Mouse (Mus musculus) embryonic facial prominence, embryonic 11.5 days (tissue): Measurements from ENCODE around the gene Dhx16. TPM values are rescaled to one million over a fixed set of nuclear protein-coding genes. Genes with fewer than 3 reads are reported as not detected.

Source experiments
- ATAC-seq: fragments of 200-750 bp; cut with Nextera tagmentation; replicated peaks from 2 replicates; pipeline ENCODE4 v1.8.0; 2017; ENCODE audit warnings: low read depth; ENCODE audit not compliant: insufficient number of reproducible peaks, low FRiP score, low TSS enrichment
- DNase-seq: peaks from one replicate; pipeline ENCODE4 v3.0.0-alpha.2; 2015; ENCODE audit warnings: low spot score
- H3K27ac ChIP-seq: fragments of 300-500 bp; sonication (generic); replicated peaks from 2 replicates; pipeline ENCODE4 v1.5.1; 2014; ENCODE audit warnings: mild to moderate bottlenecking, low read depth, low read length, control low read depth
- H3K27me3 ChIP-seq: fragments of 300-500 bp; sonication (generic); 2 replicates; pipeline ENCODE4 v1.6.1; 2014; ENCODE audit warnings: mild to moderate bottlenecking, low read length, moderate library complexity, mixed read lengths; ENCODE audit not compliant: control insufficient read depth, insufficient read depth
- H3K36me3 ChIP-seq: fragments of 300-500 bp; sonication (generic); replicated peaks from 2 replicates; pipeline ENCODE4 v1.6.1; 2014; ENCODE audit warnings: low read depth, mild to moderate bottlenecking, low read length, moderate library complexity, mixed read lengths; ENCODE audit not compliant: control insufficient read depth, insufficient read depth
- H3K4me1 ChIP-seq: fragments of 300-500 bp; sonication (generic); 2 replicates; pipeline ENCODE4 v1.6.1; 2014; ENCODE audit warnings: low read length, mixed read lengths; ENCODE audit not compliant: control insufficient read depth, insufficient read depth
- H3K4me2 ChIP-seq: fragments of 300-500 bp; sonication (generic); 2 replicates; pipeline ENCODE4 v1.6.1; 2014; ENCODE audit warnings: low read depth, mild to moderate bottlenecking, control low read depth, low read length, moderate library complexity
- H3K4me3 ChIP-seq: fragments of 300-500 bp; sonication (generic); 2 replicates; pipeline ENCODE4 v1.5.1; 2014; ENCODE audit warnings: low read depth, low read length, control low read depth
- H3K9ac ChIP-seq: fragments of 300-500 bp; sonication (generic); replicated peaks from 2 replicates; pipeline ENCODE4 v1.6.1; 2014; ENCODE audit warnings: mild to moderate bottlenecking, control low read depth, low read length
- H3K9me3 ChIP-seq: fragments of 300-500 bp; sonication (generic); replicated peaks from 2 replicates; pipeline ENCODE4 v1.6.1; 2016; ENCODE audit warnings: mild to moderate bottlenecking, low read length, inconsistent platforms, mixed read lengths; ENCODE audit not compliant: control insufficient read depth
- WGBS: fragments of 180-500 bp; shearing (Covaris S2); extraction: QIAGEN DNeasy Blood & Tissue Kit; methylation state at CpG from one replicate; pipeline ENCODE4 v1.1.7; 2014; 5-methylcytosine and 5-hydroxymethylcytosine counted together
- polyA plus RNA-seq: library from polyadenylated mRNA; unstranded; fragments of >200 nt; fragmentation: Nextera tagmentation; extraction: Ambion mirVana; gene quantifications from 2 replicates; pipeline ENCODE4 v1.2.1, GENCODE M21; 2014

Dhx16 gene
- polyA plus RNA-seq, 1 experiment from 2014 or later, result 38.6 TPM

- Histone ChIP-seq H3K9ac (peak overlapping the region; percentile 86), H3K27me3 (no peaks in the 10 kb centered on the region), H3K4me3 (peak overlapping the region; percentile 73), H3K4me2 (peak overlapping the region; percentile 93), H3K27ac (peak overlapping the region; percentile 56; the same call in 1 of the 2 replicates), H3K36me3 (peaks cover 7% of the 10 kb centered on the region), H3K9me3 (no peaks in the 10 kb centered on the region; the same call in 1 of the 2 replicates), H3K4me1 (peaks cover 8% of the 10 kb centered on the region; the same call in 1 of the 2 replicates)
- WGBS, result 4% methylated on average over 7 of the region's 7 CpGs
- ATAC-seq (no peak), DNase-seq (no peak)
Measured at GRCm38 (mm10) chr17:35868961-35869345, 10.7 kb upstream of the Dhx16 start.

GRCm38 (mm10) chr17:35869346-35870067 lies 10.1 kb upstream of the Dhx16 start:
- peaks cover 8% of the 10 kb centered on the region; the same call in 1 of the 2 replicates for H3K4me1 ChIP-seq
- H3K36me3 ChIP-seq, result peaks cover 7% of the 10 kb centered on the region

DNA sequence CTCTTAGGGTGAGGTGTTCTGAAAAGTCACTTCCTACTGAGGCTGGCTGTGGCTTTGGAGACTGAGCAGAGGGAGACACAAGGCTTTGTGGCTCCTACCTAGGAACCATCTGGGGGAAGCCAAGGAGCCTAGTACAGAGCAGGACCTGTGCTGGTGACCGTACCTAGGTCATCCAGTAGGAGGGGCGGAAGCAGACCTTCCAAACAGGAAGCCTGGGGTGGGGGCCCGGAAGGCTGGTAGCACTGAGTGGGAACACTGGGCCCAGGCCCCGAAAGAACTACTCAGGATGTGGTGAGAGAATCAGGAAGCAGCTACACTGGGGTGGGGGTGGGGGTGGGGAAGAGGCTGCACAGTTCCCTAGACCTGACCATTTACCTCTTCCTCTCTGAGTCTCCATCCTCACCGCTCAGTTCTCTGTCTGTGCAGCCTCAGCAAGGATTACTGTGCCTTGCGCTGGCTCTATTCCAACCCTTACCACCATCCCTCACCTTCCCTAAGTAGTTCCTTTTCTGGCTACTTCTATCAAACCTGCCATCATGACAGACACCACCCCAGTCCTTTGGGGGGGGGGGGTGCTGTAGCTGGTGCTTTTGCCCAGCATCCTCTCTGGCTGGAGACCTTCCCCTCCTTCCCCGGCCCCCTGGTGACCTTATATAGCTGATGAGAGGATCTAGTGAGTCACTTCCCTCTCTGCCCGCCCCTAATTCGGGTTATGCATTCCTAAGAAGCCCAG lies 9.3 kb upstream of the Dhx16 start:
- peaks cover 7% of the 10 kb centered on the region for H3K36me3 ChIP-seq
- peak overlapping the region; percentile 86 for H3K9ac ChIP-seq
- no peak for DNase-seq
- H3K27me3 ChIP-seq, result no peaks in the 10 kb centered on the region
- H3K4me3 ChIP-seq, result peak overlapping the region; percentile 73
- no peaks in the 10 kb centered on the region; the same call in 1 of the 2 replicates for H3K9me3 ChIP-seq
- H3K4me2 ChIP-seq, result peak overlapping the region; percentile 93
- ATAC-seq, result no peak
- H3K27ac ChIP-seq, result no peak overlapping the region; the same call in 1 of the 2 replicates
- peaks cover 8% of the 10 kb centered on the region; the same call in 1 of the 2 replicates for H3K4me1 ChIP-seq
- 56% methylated on average over 8 of the region's 9 CpGs for WGBS

More at GRCm38 (mm10) chr17:35869346-35870067, 10.1 kb upstream of the Dhx16 start:
- ATAC-seq (0 out of 2 replicates have a peak, but pooled peaks have one; percentile 1), DNase-seq (peak; percentile 48)
- H3K9me3 ChIP-seq, result no peaks in the 10 kb centered on the region; the same call in 1 of the 2 replicates
- peak overlapping the region; percentile 73 for H3K4me3 ChIP-seq
- no peaks in the 10 kb centered on the region for H3K27me3 ChIP-seq
- H3K4me2 ChIP-seq, result peak overlapping the region; percentile 93
- H3K9ac ChIP-seq, result peak overlapping the region; percentile 86
- 0 out of 2 replicates have a peak overlapping the region, but pooled peaks have one; percentile 5 for H3K27ac ChIP-seq
- 2% methylated on average over 7 of the region's 7 CpGs for WGBS

DNA sequence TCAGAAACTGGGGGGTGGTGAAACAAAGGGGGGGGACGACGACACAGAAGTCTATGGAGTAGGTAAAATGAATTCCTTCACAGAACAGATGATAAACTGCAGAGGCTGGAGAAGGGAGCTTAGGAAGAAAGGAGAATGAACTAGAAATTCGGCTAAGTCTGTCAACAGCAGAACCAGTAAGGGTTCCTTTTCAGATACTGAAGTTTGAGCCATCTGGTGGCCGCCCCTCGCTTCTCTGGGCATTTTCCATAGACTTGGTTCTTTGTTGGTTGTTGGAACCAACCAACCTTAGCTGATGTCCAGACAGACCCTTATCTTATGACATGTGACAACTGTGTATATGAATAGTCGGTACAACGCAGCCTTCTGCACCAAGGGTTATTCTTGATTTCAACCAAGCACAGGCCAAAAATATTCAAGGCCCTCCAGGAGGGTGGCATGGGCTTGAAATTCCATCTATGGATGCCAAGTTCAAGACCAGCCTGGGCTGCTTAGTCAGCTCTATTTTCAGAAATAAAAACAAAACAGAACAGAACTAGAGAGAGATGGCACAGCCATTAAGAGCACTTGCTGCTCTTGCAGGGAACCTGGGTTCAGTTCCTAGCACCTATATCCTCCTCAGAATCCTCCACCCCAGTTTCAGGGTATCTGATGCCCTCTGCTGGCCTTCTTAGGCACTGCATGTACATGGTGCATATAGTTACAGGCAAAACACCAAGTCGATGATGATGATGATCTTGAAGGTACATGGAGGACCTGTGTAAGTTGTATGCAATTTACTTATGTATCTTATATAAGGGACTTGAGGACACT lies 8.5 kb upstream of the Dhx16 start:
- peak overlapping the region; percentile 93 for H3K4me2 ChIP-seq
- H3K9me3 ChIP-seq, result no peaks in the 10 kb centered on the region; the same call in 1 of the 2 replicates
- ATAC-seq (no peak), DNase-seq (peak; percentile 46)
- 83% methylated on average over 8 of the region's 8 CpGs for WGBS
- peak overlapping the region; percentile 73; the same call in 1 of the 2 replicates for H3K4me3 ChIP-seq
- peaks cover 7% of the 10 kb centered on the region for H3K36me3 ChIP-seq
- H3K9ac ChIP-seq, result no peak overlapping the region
- no peak overlapping the region for H3K27ac ChIP-seq
- peaks cover 8% of the 10 kb centered on the region; the same call in 1 of the 2 replicates for H3K4me1 ChIP-seq
- H3K27me3 ChIP-seq, result no peaks in the 10 kb centered on the region

DNA sequence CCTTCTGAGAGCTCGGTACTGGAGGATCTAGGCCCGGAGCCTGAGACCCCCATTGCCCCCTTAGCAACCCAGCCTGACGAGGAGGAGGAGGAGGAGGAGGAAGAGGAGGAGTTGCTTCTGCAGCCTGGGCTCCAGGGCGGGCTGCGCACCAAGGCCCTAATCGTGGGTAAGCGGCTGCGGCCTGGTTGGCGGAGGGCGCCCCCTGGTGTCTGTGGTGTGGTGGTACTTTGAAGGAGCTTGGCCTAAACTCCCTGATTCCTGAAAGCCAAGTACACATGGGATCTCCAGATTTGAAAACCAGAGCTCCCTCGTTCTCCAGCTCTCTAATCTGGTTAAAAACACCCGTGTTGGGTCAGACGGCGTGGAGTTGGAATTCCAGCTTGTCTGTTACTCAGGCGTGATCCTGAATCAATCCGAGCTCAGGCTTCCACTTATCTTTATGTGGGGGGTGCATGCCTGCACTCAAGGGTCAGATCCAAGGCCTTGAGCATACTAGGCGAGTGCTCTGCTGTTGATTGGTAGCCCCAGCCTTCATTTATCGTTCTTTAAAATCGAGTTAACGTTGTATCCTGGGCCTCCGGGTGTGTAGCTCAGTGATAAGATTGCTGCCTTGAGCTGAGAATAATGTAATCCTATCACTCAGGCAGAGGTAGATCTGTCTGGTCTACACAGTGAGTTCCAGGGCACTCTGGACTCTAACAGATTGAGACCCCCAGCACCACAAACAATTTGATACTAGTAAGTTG lies 5.7 kb upstream of the Dhx16 start:
- WGBS, result 32% methylated on average over 21 of the region's 21 CpGs
- ATAC-seq (no peak), DNase-seq (peak; percentile 86)
- H3K4me2 ChIP-seq, result no peak overlapping the region
- H3K9me3 ChIP-seq, result no peaks in the 10 kb centered on the region; the same call in 1 of the 2 replicates
- H3K9ac ChIP-seq, result no peak overlapping the region
- H3K36me3 ChIP-seq, result peaks cover 7% of the 10 kb centered on the region
- H3K4me3 ChIP-seq, result no peak overlapping the region
- peaks cover 3% of the 10 kb centered on the region; the same call in 1 of the 2 replicates for H3K4me1 ChIP-seq
- no peaks in the 10 kb centered on the region for H3K27me3 ChIP-seq
- H3K27ac ChIP-seq, result no peak overlapping the region

- Histone ChIP-seq H3K4me3 (no peak overlapping the region), H3K4me2 (no peak overlapping the region), H3K9ac (no peak overlapping the region), H3K36me3 (peaks cover 7% of the 10 kb centered on the region), H3K9me3 (no peaks in the 10 kb centered on the region; the same call in 1 of the 2 replicates), H3K27ac (no peak overlapping the region), H3K4me1 (peaks cover 3% of the 10 kb centered on the region; the same call in 1 of the 2 replicates), H3K27me3 (no peaks in the 10 kb centered on the region)
- 90% methylated on average over 6 of the region's 6 CpGs for WGBS
- DNase-seq, result no peak
- no peak for ATAC-seq
Measured at GRCm38 (mm10) chr17:35874721-35875120, 4.9 kb upstream of the Dhx16 start.

GRCm38 (mm10) chr17:35882924-35883323 lies 3.3 kb downstream of the Dhx16 start:
- no peak overlapping the region for H3K4me3 ChIP-seq
- WGBS, result 90% methylated on average over 17 of the region's 17 CpGs
- ATAC-seq (no peak), DNase-seq (no peak)
- peaks cover 9% of the 10 kb centered on the region for H3K36me3 ChIP-seq
- no peaks in the 10 kb centered on the region for H3K4me1 ChIP-seq
- no peak overlapping the region; the same call in 1 of the 2 replicates for H3K4me2 ChIP-seq
- no peaks in the 10 kb centered on the region for H3K27me3 ChIP-seq
- no peak overlapping the region for H3K9ac ChIP-seq
- no peak overlapping the region for H3K27ac ChIP-seq
- H3K9me3 ChIP-seq, result no peaks in the 10 kb centered on the region
